Mouse (Mus musculus) bone marrow macrophage, adult 2 months (primary cell): ENCODE data around the gene Rgl2. TPM values are rescaled to one million over a fixed set of nuclear protein-coding genes. Genes with fewer than 3 reads are reported as not detected.

ENCODE experiments used
- H3K27ac ChIP-seq: 2 replicates; pipeline ENCODE4 v1.5.1; 2012; ENCODE audit warnings: low read depth, low read length; ENCODE audit not compliant: insufficient read depth
- H3K4me1 ChIP-seq: 2 replicates; pipeline ENCODE4 v1.6.1; 2012; ENCODE audit warnings: low read length; ENCODE audit not compliant: control insufficient read depth, insufficient read depth
- H3K4me3 ChIP-seq: 2 replicates; pipeline ENCODE4 v1.5.1; 2012; ENCODE audit warnings: mild to moderate bottlenecking, low read length, moderate library complexity; ENCODE audit not compliant: insufficient read depth
- CTCF ChIP-seq: IDR thresholded peaks from 2 replicates; pipeline ENCODE4 v1.5.1; 2012; ENCODE audit warnings: low read depth, mild to moderate bottlenecking, low read length, moderate library complexity
- POLR2A ChIP-seq: IDR thresholded peaks from 2 replicates; pipeline ENCODE4 v1.6.1; 2012; ENCODE audit warnings: mild to moderate bottlenecking, low read depth, low read length, borderline replicate concordance
- polyA plus RNA-seq: library from polyadenylated mRNA; stranded (reverse); fragments of >200 nt; gene quantifications from 2 replicates; pipeline ENCODE4 v1.2.4, GENCODE M21; 2012; ENCODE audit not compliant: missing spikeins, insufficient read depth, insufficient read length

Rgl2 gene
- polyA plus RNA-seq, 1 experiment = 209 TPM

GRCm38 (mm10) chr17:33908331-33909076 lies 20.8 kb upstream of the Rgl2 start:
- Histone ChIP-seq H3K4me1 (peaks cover 12% of the 10 kb centered on the region), H3K4me3 (peak overlapping the region; percentile 74), H3K27ac (peak overlapping the region; percentile 40)
- TF ChIP-seq POLR2A = no peak

GRCm38 (mm10) chr17:33909077-33909868 lies 20.1 kb upstream of the Rgl2 start, which contains the start of gene Daxx:
Gene Daxx, plus strand, starts transcription at chr17:33909414.
- Histone ChIP-seq H3K4me1 (peaks cover 6% of the 10 kb centered on the region), H3K4me3 (peak within 1 kb of the TSS; percentile 96), H3K27ac (peak within 1 kb of the TSS; percentile 82)
- TF ChIP-seq POLR2A = no peak
- TF ChIP-seq CTCF = no peak

GRCm38 (mm10) chr17:33909869-33910250 lies 19.5 kb upstream of the Rgl2 start:
- Histone ChIP-seq H3K4me1 (peaks cover 6% of the 10 kb centered on the region), H3K4me3 (peak overlapping the region; percentile 96), H3K27ac (peak overlapping the region; percentile 82)
- TF ChIP-seq CTCF (no peak), POLR2A (no peak)

GRCm38 (mm10) chr17:33910346-33911051 lies 18.8 kb upstream of the Rgl2 start:
- Histone ChIP-seq H3K4me1 (peaks cover 8% of the 10 kb centered on the region), H3K27ac (peak overlapping the region; percentile 82; the same call in 1 of the 2 replicates), H3K4me3 (peak overlapping the region; percentile 96)
- TF ChIP-seq POLR2A (no peak), CTCF (no peak)

- H3K4me1 ChIP-seq = peaks cover 8% of the 10 kb centered on the region
- H3K27ac ChIP-seq = no peak overlapping the region
- H3K4me3 ChIP-seq = no peak overlapping the region
- no peak for TF ChIP-seq POLR2A
- TF ChIP-seq CTCF = no peak
These were observed 18.1 kb upstream of the Rgl2 start for GRCm38 (mm10) chr17:33911052-33911812.

GRCm38 (mm10) chr17:33911813-33912414 lies 17.4 kb upstream of the Rgl2 start:
- TF ChIP-seq CTCF = no peak
- Histone ChIP-seq H3K27ac (no peak overlapping the region), H3K4me3 (no peak overlapping the region), H3K4me1 (peaks cover 8% of the 10 kb centered on the region)

- Histone ChIP-seq H3K4me1 (peaks cover 6% of the 10 kb centered on the region), H3K4me3 (no peak overlapping the region), H3K27ac (no peak overlapping the region)
- no peak for TF ChIP-seq POLR2A
- TF ChIP-seq CTCF = no peak
These were observed 16.1 kb upstream of the Rgl2 start for GRCm38 (mm10) chr17:33913264-33913663.

- H3K4me3 ChIP-seq = no peak overlapping the region
- no peak for TF ChIP-seq POLR2A
- no peak overlapping the region for H3K27ac ChIP-seq
- H3K4me1 ChIP-seq = peaks cover 9% of the 10 kb centered on the region
These were observed 15.4 kb upstream of the Rgl2 start for GRCm38 (mm10) chr17:33913905-33914304.

GRCm38 (mm10) chr17:33914969-33915391 lies 14.4 kb upstream of the Rgl2 start:
- TF ChIP-seq CTCF (0 out of 2 replicates have a peak, but pooled peaks have one; percentile 10), POLR2A (no peak)
- H3K27ac ChIP-seq = no peak overlapping the region
- no peak overlapping the region; the same call in 1 of the 2 replicates for H3K4me3 ChIP-seq
- H3K4me1 ChIP-seq = peaks cover 11% of the 10 kb centered on the region
